Mouse (Mus musculus): ENCODE data around the gene Zscan4-ps3. TPM values are rescaled to one million over a fixed set of nuclear protein-coding genes. Genes with fewer than 3 reads are reported as not detected.
A peak's percentile ranks its signal among the peaks of the same experiment; 100 is the strongest.
"Not testable (repeated sequence)": the region's sequence is repeated elsewhere in the genome, so short reads cannot be mapped to it uniquely, and the experiment has no call there.

Zscan4-ps3 gene
- polyA plus RNA-seq (2015; fragmentation: Nextera tagmentation; extraction: Ambion mirVana), result not detected in 2 replicates

- not testable (repeated sequence) for H3K36me3 ChIP-seq (ENCODE audit: control insufficient read depth, insufficient read depth, low read length); H3K4me3 ChIP-seq (ENCODE audit: low read depth, low read length); H3K27ac ChIP-seq (replicated peaks); ATAC-seq (ENCODE audit: low FRiP score, low TSS enrichment); H3K9ac ChIP-seq (ENCODE audit: low read length); H3K4me1 ChIP-seq (replicated peaks; ENCODE audit: control insufficient read depth, insufficient read depth); DNase-seq (ENCODE audit: low spot score); H3K27me3 ChIP-seq (ENCODE audit: control insufficient read depth, insufficient read depth, low read length); H3K9me3 ChIP-seq (ENCODE audit: control insufficient read depth, low read length); H3K4me2 ChIP-seq (replicated peaks; ENCODE audit: low read depth)
- WGBS, result 77% methylated on average over 2 of the region's 2 CpGs
These were observed at the start of gene Zscan4-ps3 for GRCm38 (mm10) chr7:11609008-11609407. TSS of gene Zscan4-ps3 (plus strand) at chr7:11609308.

- H3K36me3 ChIP-seq (ENCODE audit: control insufficient read depth, insufficient read depth, low read length); H3K9ac ChIP-seq (ENCODE audit: low read length); ATAC-seq (ENCODE audit: low FRiP score, low TSS enrichment); H3K27ac ChIP-seq (replicated peaks); H3K4me2 ChIP-seq (replicated peaks; ENCODE audit: low read depth); H3K27me3 ChIP-seq (ENCODE audit: control insufficient read depth, insufficient read depth, low read length); H3K4me3 ChIP-seq (ENCODE audit: low read depth, low read length); H3K4me1 ChIP-seq (replicated peaks; ENCODE audit: control insufficient read depth, insufficient read depth); H3K9me3 ChIP-seq (ENCODE audit: control insufficient read depth, low read length); DNase-seq (ENCODE audit: low spot score): not testable (repeated sequence)
- TF ChIP-seq CTCF (IDR thresholded peaks at IDR 0.05; ENCODE audit: low read depth), result 0 out of 2 replicates have a peak, but pooled peaks have one; percentile 33
- WGBS, result 8% methylated on average over 8 of the region's 8 CpGs
These were observed 8.0 kb downstream of the Zscan4-ps3 start for GRCm38 (mm10) chr7:11617082-11617481.

Other genes starting within 250 kb of the Zscan4-ps3 start
- gene Zscan4f, start 211.4 kb upstream of the Zscan4-ps3 start, polyA plus RNA-seq (2015; fragmentation: Nextera tagmentation; extraction: Ambion mirVana), result not detected in 2 replicates
- not detected in 2 replicates for gene Zscan4-ps2, start 95.0 kb upstream of the Zscan4-ps3 start, polyA plus RNA-seq (2015; fragmentation: Nextera tagmentation; extraction: Ambion mirVana)
- not detected in 2 replicates for gene Vmn1r72, start 70.8 kb downstream of the Zscan4-ps3 start, polyA plus RNA-seq (2015; fragmentation: Nextera tagmentation; extraction: Ambion mirVana)
- gene Vmn1r73, start 121.0 kb downstream of the Zscan4-ps3 start, polyA plus RNA-seq (2015; fragmentation: Nextera tagmentation; extraction: Ambion mirVana), result not detected in 2 replicates
- 0.02 TPM in 1 of 2 replicates, not detected in the other for gene Vmn1r74, start 224.7 kb downstream of the Zscan4-ps3 start, polyA plus RNA-seq (2015; fragmentation: Nextera tagmentation; extraction: Ambion mirVana)

Data from stomach, postnatal 0 days (tissue).